Mouse (Mus musculus): ENCODE results near the gene Eif4g3.

Eif4g3 gene

DNA sequence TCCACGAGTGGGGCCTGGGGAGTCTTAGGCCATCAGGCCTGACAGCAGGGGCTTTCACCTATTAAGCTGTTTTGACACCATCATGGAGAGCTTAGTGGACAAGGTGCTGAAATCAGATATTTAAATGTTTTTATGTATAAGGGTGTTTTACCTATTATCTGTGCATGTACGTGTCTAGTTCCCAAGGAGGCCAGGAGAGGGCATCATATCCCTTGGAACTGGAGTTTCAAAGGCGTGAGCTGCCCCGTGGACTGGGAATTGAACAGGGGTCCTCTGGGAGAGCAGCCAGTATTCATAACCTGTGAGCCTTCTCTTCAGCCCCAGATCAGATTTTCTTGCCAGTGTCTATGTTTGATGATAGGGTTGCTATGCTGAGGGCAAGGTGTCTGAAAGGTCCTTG lies 2.4 kb upstream of the Eif4g3 start:
- no peak for DNase-seq

DNA sequence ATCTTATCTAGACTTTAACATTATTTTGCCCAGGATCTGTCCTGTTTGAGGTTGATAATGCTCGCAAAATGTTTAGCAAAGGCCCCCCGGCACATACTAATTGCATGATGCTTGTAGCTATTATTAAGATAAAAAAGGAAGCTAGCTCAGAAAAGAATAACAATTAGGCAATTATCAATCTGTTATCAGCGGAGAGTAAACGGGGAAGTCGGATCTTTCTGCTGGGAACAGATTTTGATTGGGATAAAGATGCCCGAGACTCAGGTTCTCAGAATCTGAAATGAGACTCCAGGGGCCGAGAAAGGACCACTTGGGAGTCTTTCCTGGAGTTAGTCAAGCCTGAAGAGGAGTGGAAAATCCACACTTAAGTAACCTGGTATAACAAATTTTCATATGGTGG lies 1.6 kb upstream of the Eif4g3 start:
- no peak for DNase-seq

DNA sequence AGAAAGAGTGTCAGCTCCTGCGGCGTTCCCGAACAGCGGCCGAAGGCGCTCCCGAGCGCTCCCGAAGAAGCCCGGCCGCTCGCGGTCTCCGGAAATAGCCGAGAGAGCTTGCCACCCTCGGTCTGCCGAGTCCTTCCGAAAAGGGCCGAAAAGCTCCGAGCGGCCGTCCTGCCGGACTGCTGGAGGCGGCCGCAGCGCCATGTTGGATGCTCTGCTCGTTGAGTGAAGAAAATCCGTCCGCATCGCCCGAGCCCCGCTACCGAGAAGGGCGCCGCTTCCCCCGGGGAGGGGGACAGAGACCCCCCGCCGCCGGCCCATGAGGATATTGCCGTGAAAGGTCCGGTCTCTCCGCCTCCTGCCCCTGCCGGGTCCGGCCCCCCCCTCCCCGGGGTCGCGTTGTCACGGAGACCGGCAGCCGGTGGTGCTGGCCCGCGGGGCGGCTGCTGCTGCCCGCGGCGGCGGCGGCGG lies 503 bp downstream of the Eif4g3 start:
- DNase-seq = peak; percentile 100

DNA sequence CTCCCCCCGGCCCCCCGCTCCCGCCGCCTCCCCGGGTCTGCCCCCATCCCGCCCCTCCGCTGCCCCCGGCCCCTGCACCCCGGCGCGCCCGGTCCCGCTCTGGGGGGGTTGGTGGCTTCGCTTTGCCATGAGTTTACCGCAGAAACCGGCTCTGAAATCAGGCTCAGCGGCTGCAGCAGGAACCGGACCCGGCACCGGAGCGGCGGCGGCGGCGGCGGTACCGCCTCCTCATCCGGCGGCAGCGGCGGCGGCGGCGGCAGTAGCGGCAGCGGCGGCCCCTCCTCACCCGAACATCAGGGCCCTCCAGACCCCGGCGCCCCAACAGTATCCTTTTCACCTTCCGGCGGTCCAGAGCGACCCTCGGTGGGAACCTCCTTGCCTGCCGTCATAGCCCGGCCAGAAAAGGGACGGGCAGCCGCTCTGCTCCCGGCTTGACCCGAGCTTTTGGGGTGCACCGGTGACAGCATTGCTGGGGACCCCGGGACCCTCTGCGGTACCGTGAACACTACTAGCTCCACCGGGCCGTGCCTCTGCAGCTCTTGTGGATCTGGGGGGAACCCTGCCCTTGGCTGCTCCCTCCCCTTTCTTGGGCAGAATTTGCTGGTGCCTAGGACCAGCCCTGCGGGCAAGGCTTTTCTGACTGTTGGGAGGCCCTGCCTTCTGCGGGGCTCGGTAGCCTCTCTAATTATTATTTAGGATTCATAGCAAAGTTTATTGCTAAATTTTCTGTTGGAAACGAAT lies 1.2 kb downstream of the Eif4g3 start:
- DNase-seq = peak; percentile 57

DNA sequence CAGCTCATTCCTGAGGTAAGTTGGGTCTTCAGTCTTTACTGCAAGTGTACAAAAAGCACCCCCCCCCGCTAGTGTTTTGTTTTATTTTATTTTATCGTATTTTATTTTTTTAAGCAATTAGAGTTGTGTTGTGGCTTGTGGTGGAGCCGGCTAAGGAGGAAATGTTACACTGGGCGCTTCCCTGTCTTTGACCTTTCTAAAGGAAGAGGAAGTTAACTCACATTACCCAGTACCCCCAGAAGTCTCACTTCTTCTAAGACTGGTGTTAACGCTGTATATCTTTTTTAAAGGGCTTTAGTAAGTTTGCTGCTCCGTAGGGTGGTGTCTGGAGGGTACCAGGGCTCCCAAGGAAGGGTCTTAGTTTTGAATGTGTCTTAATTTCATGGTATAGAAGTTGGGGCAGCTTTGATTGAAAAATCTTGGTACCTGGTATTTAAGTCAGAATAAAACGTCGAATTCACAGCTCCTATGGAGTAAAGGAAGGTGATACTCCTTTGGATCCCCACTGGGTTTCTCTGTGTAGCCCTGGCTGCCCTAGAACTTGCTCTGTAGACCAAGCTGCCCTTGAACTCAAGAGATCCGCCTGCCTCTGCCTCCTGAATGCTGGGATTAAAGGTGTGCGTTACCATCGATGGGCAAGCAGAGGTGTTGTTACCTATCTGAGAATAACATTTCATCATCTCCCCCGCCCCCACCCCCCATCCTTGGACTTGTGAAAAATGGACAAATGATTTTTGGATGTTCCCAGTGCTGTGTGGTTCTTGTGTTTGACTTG lies 1.9 kb downstream of the Eif4g3 start:
- no peak for DNase-seq

DNA sequence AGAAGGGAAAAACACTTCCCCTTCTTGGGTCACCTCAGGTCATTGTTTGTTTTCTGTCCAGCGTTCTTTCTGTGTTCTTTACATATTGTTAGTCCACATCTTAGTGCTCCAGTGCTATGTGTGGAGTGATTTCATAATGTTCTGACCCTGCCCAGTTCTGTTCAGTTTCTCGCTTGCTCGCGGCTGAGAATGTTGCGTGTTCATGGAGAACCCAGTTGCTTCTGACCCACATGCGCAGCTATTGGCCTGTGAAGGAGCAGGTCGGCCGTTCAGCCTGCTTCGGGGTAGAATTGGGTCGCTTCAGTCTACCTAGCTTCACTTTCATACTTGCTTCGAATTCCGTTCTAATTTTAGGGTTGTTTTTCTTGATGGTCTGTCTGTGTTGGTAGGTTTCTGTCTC lies 2.6 kb downstream of the Eif4g3 start:
- no peak for DNase-seq

DNA sequence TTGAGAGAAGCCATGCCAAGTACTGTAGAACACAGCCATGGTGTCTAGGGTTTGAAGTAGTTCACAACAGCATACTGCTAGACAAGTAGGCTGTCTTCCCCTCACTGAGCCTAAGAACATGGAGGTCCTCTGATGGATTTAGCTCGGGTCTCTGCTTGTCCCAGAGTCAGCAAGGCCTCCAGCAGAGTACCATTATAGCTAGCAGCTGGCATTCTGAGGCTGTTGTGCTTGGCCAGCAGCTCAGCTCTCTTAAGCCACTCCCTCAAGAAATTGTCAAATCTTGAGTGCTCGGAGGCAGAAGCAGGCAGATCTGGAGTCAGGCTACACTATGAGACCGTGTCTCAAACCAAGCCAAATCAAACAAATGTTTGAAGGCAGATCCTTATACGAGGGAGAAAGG lies 5.4 kb downstream of the Eif4g3 start:
- DNase-seq = no peak

DNA sequence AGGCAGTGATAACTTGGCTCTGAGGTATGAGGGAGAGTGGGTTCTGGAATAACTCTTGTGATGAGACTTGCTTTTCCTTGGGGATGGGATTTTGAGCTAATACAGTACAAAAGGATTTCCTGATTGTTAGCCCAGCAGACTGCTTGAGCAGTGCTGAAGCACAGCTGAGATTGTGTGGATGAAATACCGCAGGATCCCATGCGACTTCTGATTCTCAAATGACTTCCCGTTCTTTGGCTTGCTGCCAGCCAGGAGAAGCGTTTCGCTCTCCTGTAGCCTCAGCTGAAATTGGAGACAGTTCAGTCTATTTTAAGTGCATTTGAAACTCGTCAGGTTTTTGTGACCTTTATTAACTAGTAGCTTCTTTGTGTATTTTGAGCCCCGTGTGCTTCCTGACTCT lies 7.9 kb downstream of the Eif4g3 start:
- peak; percentile 53 for DNase-seq

DNA sequence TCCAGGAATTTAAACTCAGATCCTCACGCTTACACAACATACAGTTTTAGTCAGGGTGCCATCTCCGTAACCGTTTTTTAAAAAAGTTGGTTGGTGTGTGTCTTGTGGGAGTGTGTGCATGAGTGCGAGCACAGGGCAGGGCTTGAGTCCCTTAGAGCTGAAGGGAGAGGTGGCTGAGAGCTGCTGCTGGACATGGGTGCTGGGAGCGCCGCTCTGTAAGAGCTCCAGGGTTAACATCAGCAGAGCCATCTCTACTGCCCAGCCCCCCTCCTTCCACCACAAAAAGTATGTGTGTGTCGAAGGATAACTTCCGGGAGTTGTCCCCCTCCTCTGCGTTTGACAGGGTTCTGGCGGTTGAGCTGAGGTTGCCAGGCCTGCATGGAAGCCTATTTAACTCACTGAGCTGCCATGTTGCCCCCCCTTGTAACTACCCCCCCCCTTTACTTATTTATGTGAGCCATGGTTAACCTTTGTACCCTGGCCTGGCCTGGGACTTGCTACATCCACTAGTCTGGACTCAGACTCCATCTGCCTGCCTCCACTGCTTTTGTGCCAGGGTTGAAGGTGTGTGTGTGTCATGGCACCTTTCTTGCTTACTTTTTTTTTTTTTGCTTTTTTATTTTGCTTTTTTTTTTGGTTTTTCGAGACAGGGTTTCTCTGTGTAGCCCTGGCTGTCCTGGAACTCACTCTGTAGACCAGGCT lies 11.2 kb downstream of the Eif4g3 start:
- DNase-seq = no peak

DNA sequence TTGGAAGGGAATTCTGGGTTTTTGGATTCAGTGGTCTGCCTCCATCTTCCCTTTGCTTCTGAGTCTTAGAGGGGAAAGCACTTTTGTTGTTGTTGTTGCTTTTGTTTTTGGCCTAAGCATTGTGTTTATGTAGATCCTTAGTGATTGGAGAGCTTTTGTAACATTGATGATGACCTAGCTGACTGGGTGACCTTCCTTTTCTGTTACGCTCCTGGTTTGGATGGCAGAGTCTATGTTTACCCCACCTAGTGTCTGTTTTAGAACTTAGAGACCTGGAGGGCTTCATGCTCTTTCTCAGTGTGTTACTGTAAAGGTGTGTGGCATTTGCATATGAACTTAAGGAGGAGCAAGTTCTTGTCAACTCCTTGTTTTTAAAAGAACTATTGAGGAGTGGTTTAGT lies 13.0 kb downstream of the Eif4g3 start:
- DNase-seq = no peak

DNA sequence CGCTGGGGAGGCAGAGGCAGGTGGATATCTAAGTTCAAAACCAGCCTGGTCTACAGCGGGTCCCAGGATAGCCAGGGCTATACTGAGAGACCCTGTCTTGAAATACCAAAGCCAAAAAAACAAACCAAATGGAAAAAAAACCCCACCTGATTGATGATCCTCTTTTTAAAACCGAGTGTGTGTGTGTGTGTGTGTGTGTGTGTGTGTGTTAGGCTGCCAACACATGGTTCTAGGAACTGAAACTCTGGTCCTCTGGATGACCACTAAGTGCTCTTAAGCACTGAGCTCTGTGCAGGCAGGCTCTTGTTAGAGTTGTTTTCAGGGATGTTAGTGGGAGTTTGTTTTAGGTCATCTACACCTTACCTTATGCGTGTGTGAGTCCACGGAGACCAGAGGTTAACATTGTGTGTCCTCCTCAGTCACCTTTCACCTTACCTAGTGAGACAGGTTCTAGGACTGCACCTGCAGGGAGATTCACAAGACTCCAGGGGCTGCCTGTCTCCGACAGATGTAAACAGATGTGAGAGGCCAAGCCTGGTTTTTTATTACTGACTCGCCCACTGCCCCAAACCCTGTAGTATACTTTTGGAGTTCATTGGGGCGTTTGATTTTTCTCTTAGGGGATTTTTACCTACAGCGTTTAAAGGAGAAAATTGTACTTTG lies 14.3 kb downstream of the Eif4g3 start:
- DNase-seq = no peak

DNA sequence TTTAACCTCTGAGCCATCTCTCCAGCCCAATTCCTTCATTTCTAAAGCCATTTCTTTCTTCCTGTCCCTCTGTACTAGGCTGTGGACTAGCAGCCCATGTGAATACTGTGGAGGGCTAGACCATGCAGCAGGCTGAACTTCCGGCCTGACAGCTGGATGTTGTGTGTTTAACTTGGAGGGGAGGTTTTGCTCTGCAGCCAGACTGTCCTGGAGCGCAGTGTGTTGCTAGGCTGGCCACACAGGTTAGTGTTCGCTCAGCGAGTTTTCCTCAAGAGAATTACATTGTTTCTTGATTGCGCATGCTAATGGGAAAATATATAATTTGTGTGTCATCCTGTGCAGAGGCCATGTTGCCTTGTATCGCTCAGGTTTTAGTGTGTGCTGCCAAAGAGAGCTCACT lies 15.8 kb downstream of the Eif4g3 start:
- no peak for DNase-seq

DNA sequence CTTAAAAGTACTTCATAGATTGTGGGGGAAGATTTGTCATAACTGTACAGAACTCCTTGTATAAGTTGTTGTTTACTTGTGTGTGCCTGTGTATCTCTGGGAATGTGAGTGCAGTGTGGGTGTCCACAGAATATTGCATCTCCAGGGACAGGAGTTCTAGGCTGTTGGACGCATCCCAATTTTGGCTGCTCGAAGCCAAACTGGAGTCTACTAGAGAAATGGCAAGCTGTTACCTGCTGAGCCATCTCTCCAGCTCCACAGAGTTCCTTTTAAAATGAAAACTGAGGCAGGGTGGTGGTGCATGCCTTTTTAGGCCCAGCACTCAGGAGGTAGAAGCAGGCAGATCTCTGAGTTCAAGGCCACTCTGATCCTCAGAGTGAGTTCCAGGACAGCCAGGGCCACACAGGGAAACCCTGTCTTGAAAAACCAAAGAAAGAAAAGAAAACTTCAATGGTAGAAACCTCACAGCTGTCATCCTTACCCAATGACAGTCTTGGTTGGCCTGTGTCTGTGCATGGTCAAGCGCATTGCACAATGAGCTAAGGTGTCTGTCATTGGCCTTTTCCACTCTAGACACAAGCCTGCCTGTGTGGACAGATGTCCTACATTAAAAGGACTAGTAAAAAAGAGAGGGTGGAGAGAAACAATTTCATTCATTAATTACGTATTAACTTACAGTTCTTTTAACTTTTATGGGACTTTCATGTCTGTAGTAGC lies 17.1 kb downstream of the Eif4g3 start:
- no peak for DNase-seq

DNA sequence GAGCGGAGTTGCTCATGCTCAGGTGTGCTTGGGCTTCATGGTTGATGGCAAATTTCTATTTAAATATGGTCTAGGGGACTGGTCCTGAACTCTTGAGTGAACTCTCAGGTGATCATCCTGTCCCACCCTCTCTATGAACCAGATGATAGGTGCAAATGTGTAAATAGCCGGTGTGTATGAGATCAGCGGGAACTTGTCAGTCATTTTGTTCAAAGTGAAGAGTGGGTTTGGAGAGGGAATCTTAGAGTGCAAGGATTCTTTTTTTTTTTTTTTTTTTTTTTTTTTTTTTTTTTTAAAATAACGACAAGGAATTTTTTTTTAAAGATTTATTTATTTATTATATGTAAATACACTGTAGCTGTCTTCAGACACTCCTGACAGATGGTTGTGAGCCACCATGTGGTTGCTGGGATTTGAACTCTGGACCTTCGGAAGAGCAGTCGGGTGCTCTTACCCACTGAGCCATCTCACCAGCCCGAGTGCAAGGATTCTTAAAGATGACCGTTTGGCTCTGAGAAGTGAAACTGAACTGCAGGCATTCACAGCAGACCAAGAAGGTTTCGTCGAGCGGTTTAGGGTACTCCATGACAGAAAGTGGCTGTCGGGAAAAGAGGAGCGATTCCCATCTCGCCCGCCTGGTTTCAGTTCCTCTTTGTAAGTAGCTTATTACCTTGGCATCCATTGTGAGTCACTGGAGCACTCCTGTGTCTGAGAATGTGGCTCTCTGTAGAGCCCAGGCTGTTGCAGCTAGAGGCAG lies 21.1 kb downstream of the Eif4g3 start:
- DNase-seq = no peak

DNA sequence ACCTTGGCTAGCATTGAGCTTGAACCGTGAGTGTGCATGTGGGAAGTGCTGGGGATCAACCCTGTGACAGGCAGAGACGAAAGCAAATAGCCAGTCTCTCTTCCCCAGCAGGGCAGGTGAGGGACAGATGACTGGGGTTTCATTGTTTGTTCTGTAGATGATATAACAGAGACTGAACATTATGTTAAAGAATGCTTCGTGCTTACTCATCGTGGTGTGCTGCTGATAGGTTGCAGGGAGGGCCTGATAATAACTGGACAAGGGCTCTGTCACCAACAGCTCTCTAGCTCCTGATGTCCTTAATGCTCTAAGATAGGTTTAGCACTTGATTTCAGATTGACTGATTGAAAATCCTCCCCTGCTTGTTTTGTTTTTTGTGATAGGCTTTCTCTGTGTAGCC lies 23.1 kb downstream of the Eif4g3 start:
- DNase-seq = no peak

DNA sequence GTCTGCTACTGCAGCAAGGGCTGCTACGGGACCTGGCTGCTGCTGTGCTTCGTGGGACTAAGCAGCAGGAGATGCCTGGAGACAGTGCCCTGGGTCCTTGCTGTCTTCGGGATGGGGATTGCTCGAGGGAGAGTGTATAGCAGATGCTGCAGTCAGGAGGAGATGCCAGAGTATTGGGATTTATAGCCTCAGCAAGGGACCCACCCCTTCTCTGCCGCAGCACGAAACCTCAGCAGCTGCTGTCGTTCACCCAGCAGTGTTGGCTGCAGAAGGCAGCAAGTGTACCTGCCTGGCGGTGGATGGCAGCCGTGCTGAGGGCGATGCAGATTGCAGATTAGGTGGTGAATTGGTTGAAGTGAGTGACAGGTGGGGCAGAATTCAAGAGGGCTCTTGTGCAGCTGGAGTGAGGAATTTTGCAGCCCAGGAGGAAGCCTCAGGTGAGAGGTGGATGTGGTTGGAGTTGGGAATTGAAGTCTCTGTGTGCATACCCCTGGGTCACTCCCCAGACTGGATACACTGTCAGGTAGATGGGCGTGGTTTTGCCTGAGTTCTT lies 24.3 kb downstream of the Eif4g3 start:
- DNase-seq = no peak

DNA sequence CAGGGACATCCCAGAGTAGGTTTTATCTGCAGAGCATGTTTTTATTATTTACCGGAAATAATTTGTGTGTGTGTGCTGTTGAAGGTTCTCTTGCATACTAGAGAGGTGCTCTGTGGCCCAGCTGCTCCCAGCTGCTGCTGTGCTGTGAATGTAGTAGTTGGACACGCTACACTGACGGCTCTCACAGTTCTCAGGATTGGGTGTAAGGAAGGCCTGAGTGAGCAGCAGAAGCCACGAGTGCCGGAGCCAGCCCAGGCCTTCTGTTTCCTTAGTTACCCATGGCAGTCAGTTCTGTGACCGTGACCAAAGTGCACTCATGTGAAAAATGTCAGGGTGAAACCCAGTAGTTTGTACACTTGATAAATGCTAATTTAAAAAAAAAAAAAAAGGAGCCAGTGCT lies 25.2 kb downstream of the Eif4g3 start:
- DNase-seq = no peak

DNA sequence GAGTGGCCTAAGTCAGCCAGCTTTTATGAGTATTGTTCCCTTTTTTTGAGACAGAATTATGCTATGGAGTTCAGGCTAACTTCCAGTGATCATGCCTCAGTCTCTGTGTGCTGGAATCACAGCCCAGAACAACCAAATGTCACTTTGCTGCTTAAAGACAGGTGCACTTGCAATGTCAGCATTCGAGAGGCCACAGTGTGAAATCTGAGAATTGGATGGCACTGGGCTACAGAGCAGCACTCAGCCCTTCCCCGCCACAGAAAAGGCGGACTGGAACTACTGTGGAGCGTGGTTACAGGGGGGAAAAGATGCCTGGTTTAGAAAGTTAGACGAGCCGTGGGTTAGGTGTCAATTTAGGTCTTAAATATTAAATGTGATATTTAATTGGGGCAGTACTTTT lies 27.4 kb downstream of the Eif4g3 start:
- DNase-seq = no peak

DNA sequence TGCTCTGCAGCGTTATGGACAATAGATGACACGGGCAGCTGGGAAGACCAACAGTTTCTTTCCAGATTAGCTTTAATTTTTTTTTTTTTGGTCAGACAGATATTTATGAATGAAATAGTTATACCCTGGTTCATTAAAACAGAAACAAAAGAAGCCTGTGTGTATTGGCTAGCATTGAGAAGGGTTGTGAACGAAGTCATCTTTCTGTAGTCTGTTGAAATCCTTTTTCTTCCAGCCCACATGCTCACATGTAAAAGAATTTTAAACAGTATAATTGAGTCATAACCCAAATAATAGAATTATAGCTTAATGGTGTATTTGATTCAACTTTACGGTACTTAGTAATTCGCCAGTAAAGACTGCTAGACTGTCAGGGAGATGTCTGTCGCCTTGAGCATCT lies 28.8 kb downstream of the Eif4g3 start:
- no peak for DNase-seq

DNA sequence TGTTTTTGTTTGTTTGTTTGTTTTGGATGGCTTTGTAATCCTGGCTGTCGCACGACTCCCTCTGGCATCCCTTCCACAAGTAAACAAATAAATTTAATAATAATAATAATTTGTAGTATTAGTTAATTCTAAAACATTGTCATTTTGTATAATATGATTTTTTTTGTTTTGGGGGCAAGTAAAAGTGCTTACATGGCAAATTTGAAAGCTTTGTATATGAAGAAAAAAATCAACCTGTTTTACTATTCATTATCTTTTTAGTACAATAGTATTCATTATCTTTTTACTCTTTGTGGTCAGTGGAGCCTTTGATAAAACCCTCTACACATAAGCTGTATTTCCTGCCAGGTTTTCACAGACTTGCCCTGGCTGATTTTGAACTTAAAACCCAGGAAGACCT lies 29.9 kb downstream of the Eif4g3 start:
- no peak for DNase-seq

DNA sequence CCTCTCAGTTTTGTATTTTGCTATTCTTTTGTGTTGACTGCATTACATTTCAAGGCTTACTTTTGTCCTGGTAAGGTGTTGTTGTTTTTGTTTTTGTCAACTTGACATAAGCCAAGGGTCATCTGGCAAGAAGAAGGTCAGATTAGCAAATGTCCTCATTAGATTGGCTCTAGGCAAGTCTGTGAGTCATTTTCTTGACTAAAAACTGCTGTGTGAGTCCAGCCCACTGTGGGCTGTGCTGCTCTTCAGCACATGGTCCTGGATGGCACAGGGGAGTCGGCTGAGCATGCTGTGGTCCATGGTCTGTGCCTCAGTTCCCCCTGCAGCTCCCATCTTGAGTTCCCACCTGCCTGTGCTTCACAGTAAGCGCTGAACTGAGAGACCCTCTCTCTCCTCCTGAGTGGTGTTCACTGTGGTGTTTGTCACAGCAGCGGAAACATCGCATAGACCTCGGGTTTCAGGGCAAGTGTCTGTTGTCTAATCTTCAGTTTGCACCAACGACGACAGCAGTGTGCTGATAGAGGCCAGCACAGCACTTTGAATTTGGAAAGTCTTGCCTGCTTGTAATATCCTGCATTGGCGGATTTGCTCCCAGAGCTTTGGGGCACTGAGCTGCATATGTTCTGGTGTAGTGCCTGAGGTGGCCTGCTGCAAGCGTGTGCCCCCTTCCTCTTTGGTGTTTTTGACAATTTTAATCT lies 30.7 kb downstream of the Eif4g3 start:
- DNase-seq = no peak

All from right cerebral cortex, postnatal 14 days (tissue).